Mouse (Mus musculus) kidney, postnatal 36 days (tissue): ENCODE results near the gene Znfx1.
"Not testable (repeated sequence)": the region's sequence is repeated elsewhere in the genome, so short reads cannot be mapped to it uniquely, and the experiment has no call there.

Source experiments
- DNase-seq, 2 experiments: peaks; one replicate each; pipeline ENCODE4 v3.0.0; 2021 to 2022; ENCODE audit warnings: mixed read lengths in 2 of 2

The Znfx1 gene

GRCm38 (mm10) chr2:167048698-167049358 is 14.0 kb downstream of the Znfx1 start:
- DNase-seq: no peak

- no peak for DNase-seq
These were observed 14.6 kb downstream of the Znfx1 start for GRCm38 (mm10) chr2:167048223-167048622.

GRCm38 (mm10) chr2:167043400-167044121 is 19.3 kb downstream of the Znfx1 start:
- DNase-seq: no peak

- DNase-seq: no peak
These were observed 23.4 kb downstream of the Znfx1 start for GRCm38 (mm10) chr2:167039386-167039785.

- no peak for DNase-seq
These were observed 24.1 kb downstream of the Znfx1 start for GRCm38 (mm10) chr2:167038716-167039115.

- no peak for DNase-seq
These were observed 24.5 kb downstream of the Znfx1 start for GRCm38 (mm10) chr2:167038297-167038696.

- no peak for DNase-seq
These were observed 25.1 kb downstream of the Znfx1 start for GRCm38 (mm10) chr2:167037710-167038109.

- DNase-seq: no peak
These were observed 32.3 kb downstream of the Znfx1 start for GRCm38 (mm10) chr2:167030507-167030906.

GRCm38 (mm10) chr2:167028553-167028952 is 34.3 kb downstream of the Znfx1 start:
- DNase-seq: no peak

GRCm38 (mm10) chr2:167019396-167019795 is 43.4 kb downstream of the Znfx1 start:
- no peak for DNase-seq

- DNase-seq: no peak
These were observed 47.5 kb downstream of the Znfx1 start for GRCm38 (mm10) chr2:167015382-167015718.

- peak; percentile 94 to 97 for DNase-seq
These were observed 48.0 kb downstream of the Znfx1 start, which contains the start of gene Ddx27 for GRCm38 (mm10) chr2:167014702-167015381. Ddx27 (plus strand) TSS chr2:167015193.

GRCm38 (mm10) chr2:167010546-167010945 is 52.3 kb downstream of the Znfx1 start:
- DNase-seq: no peak

- DNase-seq: no peak
These were observed 53.3 kb downstream of the Znfx1 start for GRCm38 (mm10) chr2:167009483-167009882.

GRCm38 (mm10) chr2:167007565-167007964 is 55.2 kb downstream of the Znfx1 start:
- not testable (repeated sequence) for DNase-seq

- DNase-seq: no peak
These were observed 55.8 kb downstream of the Znfx1 start for GRCm38 (mm10) chr2:167007001-167007491.

GRCm38 (mm10) chr2:167006355-167006754 is 56.5 kb downstream of the Znfx1 start:
- DNase-seq: no peak

GRCm38 (mm10) chr2:167004099-167004854 is 58.5 kb downstream of the Znfx1 start:
- DNase-seq: peak; percentile 79 to 82

- DNase-seq: no peak
These were observed 61.3 kb downstream of the Znfx1 start for GRCm38 (mm10) chr2:167001486-167001885.

- DNase-seq: no peak
These were observed 66.3 kb downstream of the Znfx1 start for GRCm38 (mm10) chr2:166996533-166996894.

- peak; percentile 98 for DNase-seq
These were observed 66.9 kb downstream of the Znfx1 start, which contains the start of gene Stau1 for GRCm38 (mm10) chr2:166995796-166996532. Stau1 (minus strand) TSS chr2:166996299.
